Mouse (Mus musculus): ENCODE measurements around the gene Pdzd2. TPM values are rescaled to one million over a fixed set of nuclear protein-coding genes. Genes with fewer than 3 reads are reported as not detected.

The Pdzd2 gene
- polyA plus RNA-seq, 1 experiment from 2014 or later: 19.1 TPM

- no peak overlapping the region for H3K27ac ChIP-seq
- H3K36me3 ChIP-seq (ENCODE audit: insufficient read depth, low read length): no peaks in the 10 kb centered on the region
- H3K9me3 ChIP-seq (replicated peaks; ENCODE audit: low read length): no peaks in the 10 kb centered on the region
- H3K4me3 ChIP-seq (replicated peaks; ENCODE audit: low read depth, low read length): no peak overlapping the region
- WGBS: 51% methylated on average over 9 of the region's 9 CpGs
- TF ChIP-seq CTCF (IDR thresholded peaks at IDR 0.05; ENCODE audit: low read depth): no peak
- H3K4me1 ChIP-seq (replicated peaks; ENCODE audit: insufficient read depth, low read length): 0 out of 2 replicates have a peak, but pooled peaks cover 7% of the 10 kb centered on the region
- no peak for ATAC-seq (replicated peaks; ENCODE audit: low FRiP score, low read depth)
- DNase-seq (ENCODE audit: low spot score): no peak
- no peak overlapping the region for H3K9ac ChIP-seq (ENCODE audit: low read depth, low read length)
- no peaks in the 10 kb centered on the region for H3K27me3 ChIP-seq (ENCODE audit: insufficient read depth, low read length)
- H3K4me2 ChIP-seq (ENCODE audit: low read length): no peak overlapping the region
These were observed 39.4 kb downstream of the Pdzd2 start for GRCm38 (mm10) chr15:12700367-12700766.

DNA sequence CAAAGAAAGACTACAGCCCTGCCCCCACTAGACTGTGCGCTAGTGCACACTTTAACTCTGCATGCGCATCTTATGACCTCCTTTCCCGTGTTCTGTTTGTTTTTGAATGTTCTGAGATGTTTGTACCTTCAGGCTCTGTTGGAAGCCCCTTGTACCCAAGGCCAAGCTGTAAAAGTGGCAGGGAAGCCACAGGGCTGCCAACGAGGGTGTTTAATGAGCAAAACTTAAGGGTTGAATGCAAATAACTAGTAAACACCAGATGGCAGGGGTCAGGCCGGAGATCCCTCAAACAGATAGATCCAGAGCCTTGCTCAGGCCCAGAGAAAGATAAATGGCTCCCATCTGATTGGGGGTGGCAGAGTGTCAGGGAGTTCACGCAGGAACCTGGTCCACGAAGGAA is 42.0 kb downstream of the Pdzd2 start:
- H3K9ac ChIP-seq (ENCODE audit: low read depth, low read length): no peak overlapping the region
- H3K27me3 ChIP-seq (ENCODE audit: insufficient read depth, low read length): no peaks in the 10 kb centered on the region
- ATAC-seq (replicated peaks; ENCODE audit: low FRiP score, low read depth) (no peak), DNase-seq (ENCODE audit: low spot score) (no peak)
- TF ChIP-seq CTCF (IDR thresholded peaks at IDR 0.05; ENCODE audit: low read depth): no peak
- WGBS: 42% methylated on average over 7 of the region's 7 CpGs
- H3K4me3 ChIP-seq (replicated peaks; ENCODE audit: low read depth, low read length): no peak overlapping the region
- no peaks in the 10 kb centered on the region for H3K9me3 ChIP-seq (replicated peaks; ENCODE audit: low read length)
- no peak overlapping the region for H3K27ac ChIP-seq
- 0 out of 2 replicates have a peak, but pooled peaks cover 7% of the 10 kb centered on the region for H3K4me1 ChIP-seq (replicated peaks; ENCODE audit: insufficient read depth, low read length)
- H3K36me3 ChIP-seq (ENCODE audit: insufficient read depth, low read length): no peaks in the 10 kb centered on the region
- no peak overlapping the region for H3K4me2 ChIP-seq (ENCODE audit: low read length)

- H3K4me1 ChIP-seq (replicated peaks; ENCODE audit: insufficient read depth, low read length): 0 out of 2 replicates have a peak, but pooled peaks cover 7% of the 10 kb centered on the region
- TF ChIP-seq CTCF (IDR thresholded peaks at IDR 0.05; ENCODE audit: low read depth): no peak
- 41% methylated on average over 8 of the region's 8 CpGs for WGBS
These were observed 42.8 kb downstream of the Pdzd2 start for GRCm38 (mm10) chr15:12696889-12697288.

GRCm38 (mm10) chr15:12689716-12690381 is 49.9 kb downstream of the Pdzd2 start:
- Histone ChIP-seq H3K27me3 (ENCODE audit: insufficient read depth, low read length) (no peaks in the 10 kb centered on the region), H3K9me3 (replicated peaks; ENCODE audit: low read length) (no peaks in the 10 kb centered on the region), H3K9ac (ENCODE audit: low read depth, low read length) (no peak overlapping the region), H3K4me1 (replicated peaks; ENCODE audit: insufficient read depth, low read length) (no peaks in the 10 kb centered on the region), H3K27ac (no peak overlapping the region), H3K36me3 (ENCODE audit: insufficient read depth, low read length) (no peaks in the 10 kb centered on the region), H3K4me2 (ENCODE audit: low read length) (no peak overlapping the region), H3K4me3 (replicated peaks; ENCODE audit: low read depth, low read length) (no peak overlapping the region)
- 84% methylated on average over 7 of the region's 7 CpGs for whole genome bisulfite sequencing
- DNase-seq (ENCODE audit: low spot score): no peak
- ATAC-seq (replicated peaks; ENCODE audit: low FRiP score, low read depth): no peak
- TF ChIP-seq CTCF (IDR thresholded peaks at IDR 0.05; ENCODE audit: low read depth): peak; percentile 24; the same call in 1 of the 2 replicates

More at GRCm38 (mm10) chr15:12696889-12697288, 42.8 kb downstream of the Pdzd2 start:
- ATAC-seq (replicated peaks; ENCODE audit: low FRiP score, low read depth) (no peak), DNase-seq (ENCODE audit: low spot score) (peak; percentile 23)
- Histone ChIP-seq H3K36me3 (ENCODE audit: insufficient read depth, low read length) (no peaks in the 10 kb centered on the region), H3K9ac (ENCODE audit: low read depth, low read length) (no peak overlapping the region), H3K27me3 (ENCODE audit: insufficient read depth, low read length) (no peaks in the 10 kb centered on the region), H3K4me3 (replicated peaks; ENCODE audit: low read depth, low read length) (no peak overlapping the region), H3K4me2 (ENCODE audit: low read length) (no peak overlapping the region), H3K9me3 (replicated peaks; ENCODE audit: low read length) (no peaks in the 10 kb centered on the region), H3K27ac (no peak overlapping the region)

DNA sequence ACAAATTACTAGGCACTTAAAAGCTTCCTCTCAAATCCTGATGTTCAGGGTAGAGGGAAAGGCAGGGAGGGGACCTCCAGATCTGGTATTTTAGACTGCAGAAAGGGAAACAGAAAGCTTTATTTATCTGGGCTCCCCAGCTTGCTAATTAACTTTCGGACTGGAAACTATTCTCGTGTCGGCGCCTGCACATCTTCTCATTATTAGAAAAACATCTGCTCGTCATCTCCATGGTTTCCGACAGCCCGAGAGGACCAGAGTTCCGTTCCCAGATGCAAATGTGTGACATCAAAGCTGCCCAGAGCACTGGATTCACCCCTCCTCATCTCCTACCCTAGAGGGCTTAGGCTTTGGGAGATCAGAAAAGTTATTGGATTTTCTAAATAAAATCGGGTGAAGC is 57.2 kb downstream of the Pdzd2 start:
- no peak for ATAC-seq (replicated peaks; ENCODE audit: low FRiP score, low read depth)
- H3K27ac ChIP-seq: no peak overlapping the region
- WGBS: 35% methylated on average over 9 of the region's 9 CpGs

GRCm38 (mm10) chr15:12681891-12682290 is 57.8 kb downstream of the Pdzd2 start:
- ATAC-seq (replicated peaks; ENCODE audit: low FRiP score, low read depth) (no peak), DNase-seq (ENCODE audit: low spot score) (no peak)
- Histone ChIP-seq H3K27me3 (ENCODE audit: insufficient read depth, low read length) (no peaks in the 10 kb centered on the region), H3K4me1 (replicated peaks; ENCODE audit: insufficient read depth, low read length) (no peaks in the 10 kb centered on the region), H3K4me2 (ENCODE audit: low read length) (no peak overlapping the region), H3K9me3 (replicated peaks; ENCODE audit: low read length) (no peaks in the 10 kb centered on the region), H3K27ac (peak overlapping the region; percentile 8; the same call in 1 of the 2 replicates), H3K4me3 (replicated peaks; ENCODE audit: low read depth, low read length) (no peak overlapping the region), H3K9ac (ENCODE audit: low read depth, low read length) (no peak overlapping the region), H3K36me3 (ENCODE audit: insufficient read depth, low read length) (no peaks in the 10 kb centered on the region)
- 79% methylated on average over 2 of the region's 2 CpGs for WGBS
- no peak for TF ChIP-seq CTCF (IDR thresholded peaks at IDR 0.05; ENCODE audit: low read depth)

More for the DNA sequence above, 57.2 kb downstream of the Pdzd2 start:
- Histone ChIP-seq H3K4me1 (replicated peaks; ENCODE audit: insufficient read depth, low read length) (no peaks in the 10 kb centered on the region), H3K9me3 (replicated peaks; ENCODE audit: low read length) (no peaks in the 10 kb centered on the region), H3K36me3 (ENCODE audit: insufficient read depth, low read length) (no peaks in the 10 kb centered on the region), H3K27me3 (ENCODE audit: insufficient read depth, low read length) (no peaks in the 10 kb centered on the region), H3K4me3 (replicated peaks; ENCODE audit: low read depth, low read length) (no peak overlapping the region), H3K9ac (ENCODE audit: low read depth, low read length) (no peak overlapping the region), H3K4me2 (ENCODE audit: low read length) (no peak overlapping the region)
- peak; percentile 69 for DNase-seq (ENCODE audit: low spot score)
- TF ChIP-seq CTCF (IDR thresholded peaks at IDR 0.05; ENCODE audit: low read depth): no peak
